Mouse (Mus musculus): Measurements from ENCODE around the gene Grpel1. TPM values are rescaled to one million over a fixed set of nuclear protein-coding genes. Genes with fewer than 3 reads are reported as not detected.

Gene Grpel1
- total RNA-seq, 1 experiment: 45.0 TPM

DNA sequence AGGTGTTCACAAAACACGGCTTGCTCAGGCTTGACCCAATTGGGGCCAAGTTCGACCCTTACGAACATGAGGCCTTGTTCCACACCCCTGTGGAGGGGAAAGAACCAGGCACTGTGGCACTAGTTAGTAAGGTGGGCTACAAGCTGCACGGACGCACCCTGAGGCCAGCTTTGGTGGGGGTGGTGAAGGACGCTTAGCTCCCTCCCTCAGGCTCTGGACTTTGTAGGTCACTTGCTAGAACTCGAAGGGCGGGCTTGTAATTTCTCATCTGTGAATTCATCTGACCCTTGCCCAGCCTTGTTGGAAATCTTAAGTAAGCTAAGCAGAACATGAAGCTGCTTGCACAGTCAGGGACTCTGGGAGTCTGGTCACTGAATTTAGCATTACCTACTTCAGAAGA lies 6.4 kb downstream of the Grpel1 start:
- TF ChIP-seq MAFK (IDR thresholded peaks at IDR 0.05; ENCODE audit: insufficient read depth, low read depth, low read length) (no peak), HCFC1 (IDR thresholded peaks at IDR 0.05; ENCODE audit: borderline replicate concordance, insufficient read depth, low read length) (no peak), CHD2 (IDR thresholded peaks at IDR 0.05; ENCODE audit: low read depth, low read length) (no peak), ZNF384 (IDR thresholded peaks at IDR 0.05; ENCODE audit: low read depth, low read length) (no peak), ZC3H11A (IDR thresholded peaks at IDR 0.05; ENCODE audit: borderline replicate concordance, low read depth, low read length) (no peak)
- no peak overlapping the region for H3K9ac ChIP-seq (ENCODE audit: insufficient read depth, low read depth, low read length, poor library complexity, severe bottlenecking)
- H3K9me3 ChIP-seq (ENCODE audit: control insufficient read depth, insufficient read depth, low read depth, low read length): no peaks in the 10 kb centered on the region
- no peak overlapping the region for H3K4me3 ChIP-seq (ENCODE audit: insufficient read depth in 1 of 2, low read depth in 1 of 2, low read length in 2 of 2, poor library complexity in 1 of 2, severe bottlenecking in 1 of 2)
- no peaks in the 10 kb centered on the region for H3K4me1 ChIP-seq (ENCODE audit: control insufficient read depth in 2 of 2, insufficient read depth in 2 of 2, low read length in 2 of 2, poor library complexity in 1 of 2)
- in situ Hi-C loops (cut with MboI; ENCODE audit: low sequenced_read_pairs in 2 of 2, unreplicated experiment in 2 of 2): no loop called here
- H3K27ac ChIP-seq (ENCODE audit: insufficient read depth, low read depth, low read length, poor library complexity, severe bottlenecking): no peak overlapping the region
- no peak for DNase-seq (ENCODE audit: low read depth, low spot score)
- H3K36me3 ChIP-seq (ENCODE audit: control insufficient read depth, insufficient read depth, low read length, poor library complexity, severe bottlenecking): peaks cover 39% of the 10 kb centered on the region

DNA sequence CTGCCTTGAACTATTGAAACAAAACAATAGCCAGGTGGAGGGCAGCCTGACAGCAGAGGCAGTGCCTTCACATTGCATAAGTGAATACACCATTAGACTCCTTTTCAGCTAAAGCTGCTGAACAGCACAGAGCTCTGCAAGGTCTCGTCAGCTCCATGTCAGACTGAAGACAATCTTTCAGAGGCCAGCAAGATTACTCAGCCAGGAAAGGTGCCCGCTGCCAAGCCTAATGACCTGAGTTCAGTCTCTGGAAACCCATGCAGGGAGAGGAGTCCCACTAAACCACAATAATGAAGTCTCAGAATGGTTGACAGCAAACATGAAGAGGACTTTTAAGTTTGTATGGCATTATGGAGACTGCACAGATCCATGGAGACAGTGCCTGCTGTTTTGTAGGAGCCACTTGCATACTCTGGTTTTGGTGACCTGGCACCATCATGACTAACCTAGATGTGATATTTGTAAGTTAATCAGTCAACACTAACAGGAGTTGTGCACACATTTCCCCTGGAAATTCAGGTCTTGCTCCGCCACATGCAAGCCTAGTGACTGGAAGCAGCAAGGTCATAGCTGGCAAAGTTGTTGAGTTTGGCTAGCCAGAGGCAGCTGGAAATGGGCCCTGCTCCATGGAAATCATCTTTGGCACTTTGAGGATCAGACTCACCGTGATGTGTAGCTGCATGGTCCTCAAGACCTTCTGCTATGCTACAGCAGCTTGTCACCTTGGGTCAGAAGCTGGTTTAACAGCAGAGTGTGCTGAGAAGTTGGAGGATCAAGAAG lies 8.3 kb downstream of the Grpel1 start:
- Histone ChIP-seq H3K4me1 (ENCODE audit: control insufficient read depth in 2 of 2, insufficient read depth in 2 of 2, low read length in 2 of 2, poor library complexity in 1 of 2) (no peaks in the 10 kb centered on the region), H3K36me3 (ENCODE audit: control insufficient read depth, insufficient read depth, low read length, poor library complexity, severe bottlenecking) (peaks cover 39% of the 10 kb centered on the region), H3K9ac (ENCODE audit: insufficient read depth, low read depth, low read length, poor library complexity, severe bottlenecking) (no peak overlapping the region), H3K4me3 (ENCODE audit: insufficient read depth in 1 of 2, low read depth in 1 of 2, low read length in 2 of 2, poor library complexity in 1 of 2, severe bottlenecking in 1 of 2) (no peak overlapping the region), H3K9me3 (ENCODE audit: control insufficient read depth, insufficient read depth, low read depth, low read length) (no peaks in the 10 kb centered on the region), H3K27ac (ENCODE audit: insufficient read depth, low read depth, low read length, poor library complexity, severe bottlenecking) (no peak overlapping the region)
- in situ Hi-C loops (cut with MboI; ENCODE audit: low sequenced_read_pairs in 2 of 2, unreplicated experiment in 2 of 2): no loop called here
- no peak for DNase-seq (ENCODE audit: low read depth, low spot score)
- TF ChIP-seq CHD2 (IDR thresholded peaks at IDR 0.05; ENCODE audit: low read depth, low read length) (no peak), ZNF384 (IDR thresholded peaks at IDR 0.05; ENCODE audit: low read depth, low read length) (no peak)

- no peak overlapping the region for H3K9ac ChIP-seq (ENCODE audit: insufficient read depth, low read depth, low read length, poor library complexity, severe bottlenecking)
- no peak overlapping the region for H3K27ac ChIP-seq (ENCODE audit: insufficient read depth, low read depth, low read length, poor library complexity, severe bottlenecking)
- no peak overlapping the region for H3K4me3 ChIP-seq (ENCODE audit: insufficient read depth in 1 of 2, low read depth in 1 of 2, low read length in 2 of 2, poor library complexity in 1 of 2, severe bottlenecking in 1 of 2)
- in situ Hi-C loops (cut with MboI; ENCODE audit: low sequenced_read_pairs in 2 of 2, unreplicated experiment in 2 of 2): no loop called here
- H3K9me3 ChIP-seq (ENCODE audit: control insufficient read depth, insufficient read depth, low read depth, low read length): no peaks in the 10 kb centered on the region
- DNase-seq (ENCODE audit: low read depth, low spot score): peak; percentile 82
- no peak for TF ChIP-seq ZC3H11A (IDR thresholded peaks at IDR 0.05; ENCODE audit: borderline replicate concordance, low read depth, low read length)
- TF ChIP-seq CHD2 (IDR thresholded peaks at IDR 0.05; ENCODE audit: low read depth, low read length): no peak
- peak; percentile 83 for TF ChIP-seq MAFK (IDR thresholded peaks at IDR 0.05; ENCODE audit: insufficient read depth, low read depth, low read length)
- H3K4me1 ChIP-seq (ENCODE audit: control insufficient read depth in 2 of 2, insufficient read depth in 2 of 2, low read length in 2 of 2, poor library complexity in 1 of 2): no peaks in the 10 kb centered on the region
- H3K36me3 ChIP-seq (ENCODE audit: control insufficient read depth, insufficient read depth, low read length, poor library complexity, severe bottlenecking): peaks cover 38% of the 10 kb centered on the region
Observed at GRCm38 (mm10) chr5:36474283-36474682, 9.5 kb downstream of the Grpel1 start.

GRCm38 (mm10) chr5:36477486-36477885 lies 12.7 kb downstream of the Grpel1 start:
- peaks cover 11% of the 10 kb centered on the region for H3K36me3 ChIP-seq (ENCODE audit: control insufficient read depth, insufficient read depth, low read length, poor library complexity, severe bottlenecking)

More at GRCm38 (mm10) chr5:36477486-36477885, 12.7 kb downstream of the Grpel1 start:
- no peak overlapping the region for H3K9ac ChIP-seq (ENCODE audit: insufficient read depth, low read depth, low read length, poor library complexity, severe bottlenecking)
- H3K27ac ChIP-seq (ENCODE audit: insufficient read depth, low read depth, low read length, poor library complexity, severe bottlenecking): no peak overlapping the region
- no peak overlapping the region for H3K4me3 ChIP-seq (ENCODE audit: insufficient read depth in 1 of 2, low read depth in 1 of 2, low read length in 2 of 2, poor library complexity in 1 of 2, severe bottlenecking in 1 of 2)
- in situ Hi-C loops (cut with MboI; ENCODE audit: low sequenced_read_pairs in 2 of 2, unreplicated experiment in 2 of 2): no loop called here
- no peak for DNase-seq (ENCODE audit: low read depth, low spot score)
- TF ChIP-seq ZC3H11A (IDR thresholded peaks at IDR 0.05; ENCODE audit: borderline replicate concordance, low read depth, low read length): no peak
- TF ChIP-seq HCFC1 (IDR thresholded peaks at IDR 0.05; ENCODE audit: borderline replicate concordance, insufficient read depth, low read length): no peak
- no peak for TF ChIP-seq CHD2 (IDR thresholded peaks at IDR 0.05; ENCODE audit: low read depth, low read length)
- no peak for TF ChIP-seq ZNF384 (IDR thresholded peaks at IDR 0.05; ENCODE audit: low read depth, low read length)
- no peak for TF ChIP-seq MAFK (IDR thresholded peaks at IDR 0.05; ENCODE audit: insufficient read depth, low read depth, low read length)
- H3K9me3 ChIP-seq (ENCODE audit: control insufficient read depth, insufficient read depth, low read depth, low read length): no peaks in the 10 kb centered on the region
- H3K4me1 ChIP-seq (ENCODE audit: control insufficient read depth in 2 of 2, insufficient read depth in 2 of 2, low read length in 2 of 2, poor library complexity in 1 of 2): no peaks in the 10 kb centered on the region
